Mouse (Mus musculus) E14TG2a.4 (cell line): ENCODE data around the gene Hoxb4.

ENCODE experiments used
- H3K27me3 ChIP-seq: 2 replicates; pipeline ENCODE4 v1.6.1; 2014; ENCODE audit warnings: low read length, control low read depth; ENCODE audit not compliant: insufficient read depth
- H3K36me3 ChIP-seq: 2 replicates; pipeline ENCODE4 v1.6.1; 2014; ENCODE audit warnings: low read length, control low read depth; ENCODE audit not compliant: insufficient read depth
- H3K4me1 ChIP-seq: replicated peaks from 2 replicates; pipeline ENCODE4 v1.6.1; 2014; ENCODE audit warnings: low read depth, low read length, control low read depth
- H3K4me3 ChIP-seq: replicated peaks from 2 replicates; pipeline ENCODE4 v1.5.1; 2014; ENCODE audit warnings: mild to moderate bottlenecking, low read length
- H3K9me3 ChIP-seq: 2 replicates; pipeline ENCODE4 v1.6.1; 2014; ENCODE audit warnings: low read length, control low read depth
- CTCF ChIP-seq: conservative IDR thresholded peaks from 2 replicates; pipeline ENCODE4 v1.5.1; 2014; ENCODE audit warnings: low read length
- NANOG ChIP-seq: IDR thresholded peaks from 2 replicates; pipeline ENCODE4 v1.6.1; 2014; ENCODE audit warnings: borderline replicate concordance, low read length, mixed read lengths
- POU5F1 ChIP-seq: IDR thresholded peaks from 2 replicates; pipeline ENCODE4 v1.6.1; 2014; ENCODE audit warnings: low read length, borderline replicate concordance

The Hoxb4 gene

GRCm38 (mm10) chr11:96365441-96366091 lies 47.5 kb downstream of the Hoxb4 start, which contains the start of gene Hoxb1:
Gene Hoxb1 (plus strand): TSS chr11:96365752.
- H3K27me3 ChIP-seq = peaks cover 94% of the 10 kb centered on the region

GRCm38 (mm10) chr11:96366092-96367041 lies 48.3 kb downstream of the Hoxb4 start:
- Histone ChIP-seq H3K4me1 (peaks cover 41% of the 10 kb centered on the region), H3K36me3 (no peaks in the 10 kb centered on the region), H3K4me3 (peak overlapping the region; percentile 57), H3K27me3 (peaks cover 97% of the 10 kb centered on the region), H3K9me3 (peaks cover 5% of the 10 kb centered on the region)
- no peak for TF ChIP-seq CTCF
- TF ChIP-seq NANOG = no peak
- TF ChIP-seq POU5F1 = no peak

More at GRCm38 (mm10) chr11:96365441-96366091, 47.5 kb downstream of the Hoxb4 start, which contains the start of gene Hoxb1:
- Histone ChIP-seq H3K9me3 (peaks cover 5% of the 10 kb centered on the region), H3K36me3 (no peaks in the 10 kb centered on the region), H3K4me1 (peaks cover 41% of the 10 kb centered on the region), H3K4me3 (peak within 1 kb of the TSS; percentile 57)
- TF ChIP-seq CTCF = no peak
- TF ChIP-seq POU5F1 = no peak
- no peak for TF ChIP-seq NANOG

- Histone ChIP-seq H3K4me3 (peak overlapping the region; percentile 57), H3K36me3 (no peaks in the 10 kb centered on the region), H3K9me3 (peaks cover 5% of the 10 kb centered on the region), H3K4me1 (peaks cover 41% of the 10 kb centered on the region), H3K27me3 (peaks cover 97% of the 10 kb centered on the region)
- TF ChIP-seq POU5F1 = no peak
- no peak for TF ChIP-seq NANOG
- TF ChIP-seq CTCF = no peak
These were observed 49.1 kb downstream of the Hoxb4 start for GRCm38 (mm10) chr11:96367141-96367540.

- H3K9me3 ChIP-seq = peaks cover 5% of the 10 kb centered on the region
- H3K4me1 ChIP-seq = peaks cover 43% of the 10 kb centered on the region
- peaks cover 98% of the 10 kb centered on the region for H3K27me3 ChIP-seq
- H3K4me3 ChIP-seq = no peak overlapping the region
- TF ChIP-seq NANOG = no peak
- TF ChIP-seq POU5F1 = no peak
- TF ChIP-seq CTCF = no peak
- H3K36me3 ChIP-seq = no peaks in the 10 kb centered on the region
These were observed 50.6 kb downstream of the Hoxb4 start for GRCm38 (mm10) chr11:96368686-96369085.

GRCm38 (mm10) chr11:96369140-96369539 lies 51.1 kb downstream of the Hoxb4 start:
- peaks cover 5% of the 10 kb centered on the region for H3K9me3 ChIP-seq
- peaks cover 98% of the 10 kb centered on the region for H3K27me3 ChIP-seq
- H3K4me1 ChIP-seq = peaks cover 43% of the 10 kb centered on the region
- H3K4me3 ChIP-seq = no peak overlapping the region
- H3K36me3 ChIP-seq = no peaks in the 10 kb centered on the region
- TF ChIP-seq CTCF (no peak), NANOG (no peak), POU5F1 (no peak)
